Mouse (Mus musculus) fat pad, adult 2 months (tissue): ENCODE data around the gene Sytl2.

Source experiments
- DNase-seq: peaks from one replicate; pipeline ENCODE4 v3.0.0-alpha.2; 2011; ENCODE audit warnings: low read depth, low spot score; ENCODE audit errors: extremely low read depth

Gene Sytl2

GRCm38 (mm10) chr7:90301942-90302646 lies at the start of gene Sytl2:
Gene Sytl2, plus strand, starts transcription at chr7:90302252.
- DNase-seq = no peak

GRCm38 (mm10) chr7:90252946-90253345 lies 49.1 kb upstream of the Sytl2 start:
- DNase-seq = no peak

- DNase-seq = no peak
Measured at GRCm38 (mm10) chr7:90258701-90259100, 43.4 kb upstream of the Sytl2 start.

GRCm38 (mm10) chr7:90259899-90260298 lies 42.2 kb upstream of the Sytl2 start:
- no peak for DNase-seq

- DNase-seq = no peak
Measured at GRCm38 (mm10) chr7:90261902-90262599, 40.0 kb upstream of the Sytl2 start.

GRCm38 (mm10) chr7:90265289-90265970 lies 36.6 kb upstream of the Sytl2 start, which contains the start of gene Ccdc83:
Gene Ccdc83, minus strand, starts transcription at chr7:90265777.
- no peak for DNase-seq

- no peak for DNase-seq
Measured at GRCm38 (mm10) chr7:90270141-90270540, 31.9 kb upstream of the Sytl2 start.

- DNase-seq = no peak
Measured at GRCm38 (mm10) chr7:90274561-90275100, 27.4 kb upstream of the Sytl2 start.

- DNase-seq = no peak
Measured at GRCm38 (mm10) chr7:90277246-90277645, 24.8 kb upstream of the Sytl2 start.

- DNase-seq = no peak
Measured at GRCm38 (mm10) chr7:90277769-90278168, 24.3 kb upstream of the Sytl2 start.

GRCm38 (mm10) chr7:90279136-90279535 lies 22.9 kb upstream of the Sytl2 start:
- DNase-seq = no peak

- DNase-seq = no peak
Measured at GRCm38 (mm10) chr7:90280274-90280875, 21.7 kb upstream of the Sytl2 start.

- no peak for DNase-seq
Measured at GRCm38 (mm10) chr7:90280878-90281277, 21.2 kb upstream of the Sytl2 start.

GRCm38 (mm10) chr7:90281759-90282546 lies 20.1 kb upstream of the Sytl2 start:
- no peak for DNase-seq

- DNase-seq = no peak
Measured at GRCm38 (mm10) chr7:90282786-90283185, 19.3 kb upstream of the Sytl2 start.

GRCm38 (mm10) chr7:90284793-90285192 lies 17.3 kb upstream of the Sytl2 start:
- no peak for DNase-seq

GRCm38 (mm10) chr7:90291885-90292284 lies 10.2 kb upstream of the Sytl2 start:
- no peak for DNase-seq

GRCm38 (mm10) chr7:90302647-90303552 lies 848 bp downstream of the Sytl2 start:
- DNase-seq = no peak

GRCm38 (mm10) chr7:90306079-90306478 lies 4.0 kb downstream of the Sytl2 start:
- DNase-seq = no peak
